Mouse (Mus musculus) ovary, postnatal 10 days (tissue): Measurements from ENCODE around the gene Krt27.

Experiments
- DNase-seq: peaks from one replicate; pipeline ENCODE4 v3.0.0; 2022; ENCODE audit warnings: low spot score

The Krt27 gene

GRCm38 (mm10) chr11:99322851-99323250, 28.1 kb downstream of the Krt27 start, which contains the start of gene Krt25:
Gene Krt25, minus strand, starts transcription at chr11:99322951.
- no peak for DNase-seq

- no peak for DNase-seq
These were observed 29.8 kb downstream of the Krt27 start for GRCm38 (mm10) chr11:99321094-99321493.

DNA sequence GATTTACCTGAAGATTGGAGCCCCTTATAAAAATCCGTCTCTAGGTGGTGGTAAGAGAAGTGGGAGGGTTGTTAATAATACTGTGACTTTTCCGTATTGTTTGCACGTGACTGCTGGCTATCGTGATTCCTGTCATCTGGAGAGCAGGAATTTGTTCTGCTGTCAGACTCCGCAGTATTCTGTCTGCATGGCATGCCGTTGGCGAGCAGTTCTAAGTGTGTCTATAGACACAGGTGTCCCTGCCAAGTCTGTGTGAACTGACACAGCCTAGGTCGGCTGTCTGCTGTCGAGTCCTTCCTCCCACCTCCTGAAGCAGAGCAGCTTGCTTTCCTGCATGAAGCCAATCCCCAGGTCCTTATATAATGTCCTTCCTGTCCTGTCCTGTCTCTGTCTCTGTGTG, 31.8 kb downstream of the Krt27 start:
- no peak for DNase-seq

- DNase-seq = no peak
These were observed 34.4 kb downstream of the Krt27 start for GRCm38 (mm10) chr11:99316543-99316942.

DNA sequence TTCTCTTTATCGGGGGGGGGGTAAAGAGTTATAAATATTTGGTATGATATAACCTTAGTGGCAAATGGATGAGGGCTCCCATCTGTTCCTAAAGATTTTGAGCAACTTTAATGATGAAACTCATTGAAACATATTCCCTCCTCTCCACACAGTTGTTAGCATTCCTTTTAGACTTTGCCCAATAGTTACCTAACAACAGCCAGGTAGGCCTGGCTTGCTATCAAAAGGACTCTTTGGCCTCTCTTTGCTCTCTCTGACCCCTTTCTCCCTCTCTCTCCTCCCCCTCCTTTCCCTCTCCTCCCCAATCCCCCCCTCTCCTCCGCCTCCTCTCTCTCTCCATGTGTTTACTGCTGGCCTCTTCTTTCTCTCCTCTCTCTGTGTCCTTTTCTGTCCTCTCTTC, 36.3 kb downstream of the Krt27 start:
- DNase-seq = no peak

GRCm38 (mm10) chr11:99310882-99311281, 40.0 kb downstream of the Krt27 start:
- DNase-seq = no peak

DNA sequence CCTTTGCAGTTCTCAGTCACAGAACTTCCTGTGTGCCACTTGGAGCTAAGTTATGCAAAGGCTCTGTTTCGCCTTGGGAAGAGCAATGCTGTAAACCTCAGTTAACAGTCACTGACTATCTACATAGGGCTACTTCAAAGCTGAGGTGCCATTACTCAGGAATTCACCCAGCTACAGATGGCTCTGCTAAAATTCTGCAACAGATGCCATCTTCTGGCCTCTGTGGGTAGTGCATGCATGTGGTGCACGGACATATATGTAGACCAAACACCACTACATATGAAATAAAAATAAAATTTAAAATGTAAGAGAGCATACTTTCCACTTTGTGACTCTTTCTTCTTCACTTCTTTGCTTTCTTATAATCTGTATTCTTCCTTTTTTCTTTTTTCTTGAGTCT, 43.3 kb downstream of the Krt27 start:
- DNase-seq = peak; percentile 9
